Mouse (Mus musculus): ENCODE measurements around the gene Ftsj1. TPM values are rescaled to one million over a fixed set of nuclear protein-coding genes. Genes with fewer than 3 reads are reported as not detected.

Ftsj1 gene
- total RNA-seq (2015; ENCODE audit: low replicate concordance) (3.3 and 7.1 TPM in 2 replicates), total RNA-seq (2017; ENCODE audit: low replicate concordance) (12.3 and 14.4 TPM in 2 replicates)

DNA sequence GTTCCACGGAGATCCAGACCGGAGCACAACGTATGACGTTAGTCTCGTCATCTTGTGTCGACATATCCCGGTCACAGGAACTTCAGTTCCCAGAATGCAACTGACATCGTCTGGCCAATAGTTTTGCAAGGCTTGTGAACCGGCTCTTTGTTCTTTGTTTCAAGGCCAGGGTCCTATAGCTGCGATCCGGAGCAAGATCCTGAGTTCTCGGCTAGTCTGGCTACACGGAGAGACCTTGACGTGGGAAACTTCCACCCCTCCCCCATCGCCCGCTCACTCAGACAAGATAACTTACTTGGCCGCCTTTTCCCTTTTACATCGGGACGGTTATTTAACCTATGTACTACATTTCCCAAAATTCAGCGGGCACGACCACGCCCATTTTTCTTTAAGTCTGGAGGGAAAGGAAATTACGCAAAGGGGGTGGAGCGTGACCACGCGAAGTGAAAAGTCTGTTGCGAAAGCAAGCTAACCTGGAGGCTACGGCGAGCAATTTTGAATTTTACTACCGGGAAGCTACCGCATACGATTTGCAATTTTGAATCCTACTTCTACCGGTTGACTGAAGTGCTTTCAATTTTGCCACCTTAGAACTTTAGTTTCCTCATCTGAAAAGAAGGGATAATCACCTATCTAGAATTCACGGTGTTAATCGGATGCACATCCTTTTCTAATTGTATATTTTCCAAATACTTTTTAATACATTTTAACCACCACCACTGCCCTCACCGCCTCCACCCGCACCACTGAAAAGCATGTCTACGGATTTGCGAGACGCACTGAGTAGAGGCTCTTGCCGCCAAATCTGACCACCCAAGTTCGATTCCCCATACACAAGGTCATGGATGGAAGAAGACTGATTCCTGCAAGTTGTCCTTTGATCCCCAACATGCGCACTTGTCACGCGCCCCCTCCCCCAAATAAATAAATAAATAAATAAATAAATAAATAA lies at the start of gene Ftsj1:
Ftsj1 (minus strand) TSS at position 73 of the 952 bp plus-strand sequence.
- peak; percentile 97 for ATAC-seq (replicated peaks; ENCODE audit: low FRiP score, poor library complexity, severe bottlenecking)

DNA sequence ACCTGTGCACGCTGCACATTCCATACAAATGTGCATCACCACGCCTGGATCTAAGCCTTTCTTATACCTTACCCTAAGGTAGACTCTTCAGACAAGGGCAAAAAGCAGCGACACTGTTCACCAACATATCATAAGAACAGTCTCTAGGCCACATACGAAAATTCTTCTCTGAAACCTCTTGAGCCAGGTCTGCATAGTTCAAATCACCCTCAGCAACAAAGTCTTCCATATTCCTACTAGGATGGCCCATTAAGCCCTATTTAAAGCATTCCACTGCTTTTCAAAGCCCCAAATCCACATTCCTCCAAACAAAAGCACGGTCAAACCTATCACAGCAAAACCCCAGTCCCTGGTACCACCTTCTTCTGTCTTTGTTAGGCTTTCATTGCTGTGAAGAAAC lies 36.4 kb upstream of the Ftsj1 start:
- no peak for ATAC-seq (replicated peaks; ENCODE audit: low FRiP score, poor library complexity, severe bottlenecking)

- ATAC-seq (replicated peaks; ENCODE audit: low FRiP score, poor library complexity, severe bottlenecking), result no peak
Measured at GRCm38 (mm10) chrX:8274056-8274455, 21.9 kb upstream of the Ftsj1 start.

DNA sequence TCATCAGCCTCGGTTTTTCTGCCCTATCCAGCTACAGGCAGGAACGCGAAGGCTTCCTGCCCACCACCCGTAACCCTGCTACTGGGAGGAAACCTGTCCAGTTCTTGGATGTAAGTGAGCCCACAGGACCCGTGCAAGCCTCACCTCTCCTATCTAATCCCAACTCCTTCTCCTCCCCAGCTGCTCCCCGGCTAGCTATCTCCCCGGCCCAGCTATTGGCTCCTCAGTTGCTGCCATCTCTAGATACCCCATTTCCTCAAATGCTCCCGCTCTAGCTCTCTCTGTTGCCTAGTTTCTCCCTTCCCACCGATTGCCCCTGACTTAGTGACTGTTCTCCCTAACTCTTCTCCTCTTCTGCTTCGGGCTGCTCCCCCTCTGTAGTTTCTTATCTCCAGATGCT lies 19.8 kb upstream of the Ftsj1 start:
- ATAC-seq (replicated peaks; ENCODE audit: low FRiP score, poor library complexity, severe bottlenecking), result peak; percentile 97

DNA sequence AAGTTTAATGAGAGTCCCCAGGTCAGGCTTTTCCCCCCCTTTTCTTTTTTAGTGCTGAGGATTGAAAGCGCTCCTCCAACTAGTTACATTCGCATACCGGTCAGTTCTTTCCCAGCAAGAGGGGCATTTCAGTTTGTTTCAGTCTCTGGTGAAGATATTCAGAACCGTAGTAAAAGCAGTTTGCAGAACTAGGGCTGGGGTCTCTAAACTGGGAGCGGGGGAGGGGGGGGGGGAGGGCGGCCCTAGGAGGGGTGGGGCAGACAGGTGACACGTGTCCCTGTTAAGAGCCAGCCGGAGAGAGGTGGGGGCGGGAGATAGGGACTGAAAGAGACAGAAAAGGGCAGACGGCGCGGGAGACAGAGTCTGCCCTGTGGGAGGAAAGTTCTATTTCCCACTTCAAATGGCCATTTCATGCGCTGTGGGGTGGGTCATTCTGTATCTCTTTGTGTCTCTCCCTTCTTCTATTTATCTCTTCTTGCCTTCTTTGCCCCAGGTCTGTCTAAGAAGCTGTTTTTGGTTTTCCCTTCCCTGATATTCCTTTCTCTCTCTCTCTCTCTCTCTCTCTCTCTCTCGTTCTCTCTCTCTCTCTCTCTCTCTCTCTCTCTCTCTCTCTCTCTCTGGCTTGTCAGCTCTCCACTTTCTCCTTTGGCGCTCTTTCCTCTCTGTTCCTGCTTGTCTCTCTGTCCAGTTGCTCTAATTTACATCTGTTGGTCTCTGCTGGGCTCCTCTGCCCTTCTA lies 19.0 kb upstream of the Ftsj1 start, which contains the start of gene Slc38a5:
Slc38a5 (plus strand) TSS at position 51 of the 738 bp plus-strand sequence.
- 0 out of 2 replicates have a peak, but pooled peaks have one; percentile 43 for ATAC-seq (replicated peaks; ENCODE audit: low FRiP score, poor library complexity, severe bottlenecking)

- peak; percentile 96 for ATAC-seq (replicated peaks; ENCODE audit: low FRiP score, poor library complexity, severe bottlenecking)
Measured at GRCm38 (mm10) chrX:8264222-8264621, 12.0 kb upstream of the Ftsj1 start.

DNA sequence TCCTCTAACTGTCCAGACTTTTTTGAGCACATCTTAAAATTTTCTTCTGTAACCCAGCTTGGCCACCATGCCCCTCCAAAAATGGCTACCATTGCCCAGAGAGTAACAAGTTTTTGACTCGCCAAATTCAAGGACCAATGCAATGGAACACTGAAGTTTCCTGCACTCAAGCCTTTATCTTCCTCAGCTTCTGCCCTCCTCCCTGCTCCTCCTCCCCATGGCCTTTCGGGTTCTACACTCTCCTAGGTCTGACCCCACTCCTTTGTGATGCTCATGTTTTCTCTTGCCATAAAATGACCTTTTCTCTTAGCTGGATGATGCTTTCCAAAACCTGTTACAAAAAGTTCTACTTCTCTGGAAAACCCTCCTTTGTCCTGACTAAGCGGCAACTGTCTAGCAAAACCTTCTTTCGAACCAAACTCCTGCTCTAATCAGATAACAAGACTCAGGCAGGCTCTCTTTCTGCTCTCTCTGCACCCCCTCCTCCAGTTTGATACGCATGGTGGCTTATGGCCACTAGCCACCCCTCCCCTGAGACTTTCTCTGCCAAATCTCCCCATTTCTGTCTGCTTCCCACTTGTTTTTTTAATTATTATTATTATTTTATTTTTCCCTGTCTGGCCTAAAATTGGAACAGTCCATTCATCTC lies 11.1 kb upstream of the Ftsj1 start:
- ATAC-seq (replicated peaks; ENCODE audit: low FRiP score, poor library complexity, severe bottlenecking), result peak; percentile 63; the same call in 1 of the 2 replicates

- no peak for ATAC-seq (replicated peaks; ENCODE audit: low FRiP score, poor library complexity, severe bottlenecking)
Measured at GRCm38 (mm10) chrX:8259478-8259877, 7.3 kb upstream of the Ftsj1 start.

DNA sequence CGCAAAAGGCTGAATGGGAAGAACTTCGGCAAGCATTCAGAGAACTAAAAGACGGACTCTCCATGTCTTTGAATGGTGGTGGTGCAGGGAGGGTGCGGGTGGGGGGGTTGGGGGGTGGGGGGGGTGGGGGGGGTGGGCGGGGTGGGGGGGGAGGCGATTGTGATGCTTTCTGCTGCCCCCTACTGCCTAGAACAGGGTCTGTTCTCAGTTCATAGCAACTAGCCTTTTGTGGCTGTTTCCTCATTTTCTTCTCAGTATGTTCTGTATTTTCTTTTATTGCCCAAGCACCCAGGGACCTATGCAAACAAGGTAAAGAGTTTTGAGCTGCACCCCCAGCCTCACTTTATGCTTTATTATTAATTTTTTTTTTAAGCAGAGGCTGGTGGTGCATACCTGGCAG lies 3.6 kb upstream of the Ftsj1 start:
- no peak for ATAC-seq (replicated peaks; ENCODE audit: low FRiP score, poor library complexity, severe bottlenecking)

DNA sequence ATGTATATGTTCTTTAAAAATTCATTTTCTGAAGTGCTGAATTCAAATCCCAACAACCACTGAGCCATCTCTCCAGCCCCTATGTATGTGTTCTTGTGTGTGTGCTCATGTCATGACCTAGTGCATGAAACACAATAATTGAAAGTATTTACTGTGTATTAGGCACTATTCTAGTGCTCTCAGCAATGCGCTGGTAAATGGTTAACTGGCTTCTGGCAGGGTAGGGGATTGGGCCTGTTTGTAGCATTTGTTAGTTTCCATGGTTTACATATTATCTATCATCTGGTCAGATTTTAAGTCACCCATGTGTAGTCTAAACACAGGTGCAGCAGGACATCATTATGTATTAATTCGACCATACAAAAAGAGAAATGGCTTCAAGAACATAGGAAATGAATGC lies 1.5 kb upstream of the Ftsj1 start:
- no peak for ATAC-seq (replicated peaks; ENCODE audit: low FRiP score, poor library complexity, severe bottlenecking)

- ATAC-seq (replicated peaks; ENCODE audit: low FRiP score, poor library complexity, severe bottlenecking), result peak; percentile 52
Measured at GRCm38 (mm10) chrX:8251789-8252333, 345 bp downstream of the Ftsj1 start.

GRCm38 (mm10) chrX:8248542-8249120 lies 3.6 kb downstream of the Ftsj1 start:
- no peak for ATAC-seq (replicated peaks; ENCODE audit: low FRiP score, poor library complexity, severe bottlenecking)

DNA sequence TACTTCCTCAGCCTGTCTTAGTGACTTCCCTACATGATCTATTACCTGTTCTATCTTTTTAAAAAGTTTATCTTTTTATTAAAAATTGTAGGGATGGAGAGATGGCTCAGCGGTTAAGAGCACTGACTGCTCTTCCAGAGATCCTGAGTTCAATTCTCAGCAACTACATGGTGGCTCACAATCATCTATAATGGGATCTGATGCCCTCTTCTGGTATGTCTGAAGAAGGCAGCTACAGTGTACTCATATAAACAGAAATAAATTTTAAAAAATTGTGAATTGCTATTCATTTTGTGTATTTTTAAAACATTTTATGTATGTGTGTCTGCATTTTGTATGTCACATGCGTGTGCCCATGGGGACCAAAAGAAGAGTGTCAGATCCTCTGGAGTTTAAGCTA lies 4.5 kb downstream of the Ftsj1 start:
- ATAC-seq (replicated peaks; ENCODE audit: low FRiP score, poor library complexity, severe bottlenecking), result no peak

DNA sequence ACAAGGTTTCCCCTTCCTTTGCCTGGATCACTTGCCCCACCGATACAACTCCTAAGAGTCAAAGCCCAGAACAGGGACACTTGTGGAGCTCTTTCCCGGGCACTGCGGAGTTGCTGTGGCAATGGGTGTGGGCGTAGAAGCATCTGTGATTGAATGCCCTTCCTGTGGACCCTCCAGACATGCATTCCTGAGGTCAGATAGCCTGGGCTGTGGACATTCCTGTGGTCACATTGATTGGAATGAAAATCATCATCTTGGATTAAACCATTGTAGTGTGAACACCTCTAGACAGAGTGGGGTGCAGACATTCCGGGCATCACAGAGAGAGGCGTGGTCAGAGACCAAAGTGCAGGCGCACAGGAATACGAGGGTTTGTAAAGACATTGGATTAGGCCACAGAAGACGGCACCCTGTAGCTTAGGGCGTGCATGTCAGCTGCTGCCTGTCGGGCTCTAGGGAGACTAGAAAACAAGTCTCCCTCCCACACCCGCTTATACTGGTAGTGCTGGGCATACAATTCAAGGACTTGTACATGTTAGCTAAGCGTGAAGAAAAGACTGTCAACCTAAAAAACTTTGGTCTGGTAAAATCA lies 13.3 kb downstream of the Ftsj1 start:
- no peak for ATAC-seq (replicated peaks; ENCODE audit: low FRiP score, poor library complexity, severe bottlenecking)

DNA sequence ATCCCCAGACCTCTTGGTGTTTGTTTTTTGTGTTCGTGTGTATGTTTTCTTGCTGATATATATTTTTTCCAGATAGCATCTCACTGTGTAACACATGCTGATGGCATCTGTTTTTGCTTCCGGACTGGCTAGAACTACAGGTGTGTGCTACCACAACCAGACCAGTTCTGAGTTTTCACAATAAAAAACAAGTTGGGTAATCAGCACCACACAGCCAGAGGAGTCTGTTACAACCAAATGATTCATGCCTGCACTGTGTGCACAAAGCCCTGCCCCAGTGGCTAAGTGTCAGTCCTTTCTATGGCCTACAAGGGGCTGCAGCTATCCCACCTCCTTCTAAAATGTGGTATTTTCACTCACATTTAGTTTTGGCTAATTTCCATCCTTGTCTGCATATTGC lies 15.5 kb downstream of the Ftsj1 start:
- ATAC-seq (replicated peaks; ENCODE audit: low FRiP score, poor library complexity, severe bottlenecking), result no peak

- ATAC-seq (replicated peaks; ENCODE audit: low FRiP score, poor library complexity, severe bottlenecking), result no peak
Measured at GRCm38 (mm10) chrX:8233602-8234001, 18.6 kb downstream of the Ftsj1 start.

DNA sequence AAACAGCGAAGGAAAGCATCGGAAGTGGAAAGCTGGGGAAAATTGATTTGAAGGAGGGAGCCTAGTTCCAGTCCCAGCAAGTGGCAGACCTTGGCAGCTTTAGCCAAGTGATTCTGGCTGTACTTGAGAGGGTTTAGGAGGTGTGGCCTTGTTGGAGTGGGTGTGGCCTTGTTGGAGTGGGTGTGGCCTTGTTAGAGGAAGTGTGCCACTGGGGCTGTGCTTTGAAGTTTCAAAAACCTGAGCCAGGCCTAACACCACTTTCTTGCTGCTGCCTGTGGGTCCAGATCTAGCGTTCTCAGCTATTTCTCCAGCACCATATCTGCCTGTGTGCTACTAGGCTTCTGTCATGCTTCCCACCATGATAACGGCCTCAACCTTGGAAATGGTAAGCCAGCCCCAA lies 21.9 kb downstream of the Ftsj1 start:
- no peak for ATAC-seq (replicated peaks; ENCODE audit: low FRiP score, poor library complexity, severe bottlenecking)

GRCm38 (mm10) chrX:8223473-8223872 lies 28.7 kb downstream of the Ftsj1 start:
- ATAC-seq (replicated peaks; ENCODE audit: low FRiP score, poor library complexity, severe bottlenecking), result no peak
